Mouse (Mus musculus): ENCODE data around the gene Disp3. TPM values are rescaled to one million over a fixed set of nuclear protein-coding genes. Genes with fewer than 3 reads are reported as not detected.

Disp3 gene
- total RNA-seq, 2 experiments from 2014 or later = 0.10 TPM; not detected in 1

DNA sequence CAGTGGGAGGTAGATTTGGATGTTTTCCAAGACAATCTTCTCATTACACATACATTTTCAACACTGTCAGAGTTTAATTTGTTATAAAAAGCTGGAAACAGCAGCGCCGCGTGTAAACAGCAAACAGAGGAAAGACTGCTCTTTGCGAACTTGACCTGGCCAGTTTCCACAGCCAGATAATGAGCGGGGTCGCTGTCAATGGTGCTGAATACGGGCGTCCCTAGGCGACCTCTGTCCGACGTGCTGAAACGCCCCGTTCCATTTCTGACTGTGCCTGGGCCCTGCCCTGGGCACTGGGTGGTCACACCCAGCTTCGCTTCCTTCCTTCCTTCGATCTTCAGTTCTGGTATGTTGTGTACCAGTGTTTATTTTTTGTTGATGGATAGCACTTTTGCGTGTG lies 58.1 kb downstream of the Disp3 start:
- no peak for DNase-seq
- intact Hi-C loops (cut with DNase I) = no loop called here

DNA sequence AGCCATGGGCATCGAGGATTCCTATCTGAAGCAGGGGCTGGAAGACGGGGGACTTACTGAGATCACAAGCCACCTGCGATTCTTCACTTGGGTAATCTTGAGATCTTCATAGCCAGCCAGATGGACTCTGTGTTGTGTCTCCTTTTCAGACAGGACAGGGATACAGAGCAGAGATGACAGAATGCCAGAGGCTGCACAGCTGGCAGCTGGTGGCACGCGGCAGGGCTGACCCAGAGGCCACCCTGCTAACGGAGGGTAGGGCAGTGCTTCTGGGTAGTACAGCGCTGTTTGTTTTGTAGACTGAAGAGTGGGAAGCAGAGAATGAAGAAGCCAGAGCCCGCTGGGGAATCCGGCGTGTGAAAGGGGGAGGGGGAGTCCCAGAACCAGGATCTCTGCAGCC lies 64.8 kb downstream of the Disp3 start:
- intact Hi-C loops (cut with DNase I) = no loop called here
- DNase-seq = no peak

DNA sequence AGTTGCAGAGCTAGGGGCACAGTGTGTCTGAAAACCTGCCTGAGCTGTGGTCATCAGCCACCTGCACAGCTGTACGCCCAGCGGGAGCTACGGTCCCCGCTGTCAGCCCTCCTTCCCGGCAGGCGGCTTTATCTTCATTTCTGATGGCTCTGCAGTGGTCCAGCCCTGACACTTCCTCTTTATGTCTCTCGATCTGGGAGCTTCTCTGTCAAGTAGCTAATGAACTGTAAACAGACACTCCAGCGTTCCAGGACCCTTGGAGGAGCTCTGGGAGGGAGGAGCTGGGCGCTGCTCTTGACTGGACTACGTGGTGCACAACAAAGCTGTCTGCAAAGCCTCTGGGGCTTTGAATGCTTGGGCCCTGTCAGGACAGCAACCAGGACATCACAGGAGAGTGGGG lies 67.1 kb downstream of the Disp3 start:
- DNase-seq = no peak
- intact Hi-C loops (cut with DNase I) = no loop called here

DNA sequence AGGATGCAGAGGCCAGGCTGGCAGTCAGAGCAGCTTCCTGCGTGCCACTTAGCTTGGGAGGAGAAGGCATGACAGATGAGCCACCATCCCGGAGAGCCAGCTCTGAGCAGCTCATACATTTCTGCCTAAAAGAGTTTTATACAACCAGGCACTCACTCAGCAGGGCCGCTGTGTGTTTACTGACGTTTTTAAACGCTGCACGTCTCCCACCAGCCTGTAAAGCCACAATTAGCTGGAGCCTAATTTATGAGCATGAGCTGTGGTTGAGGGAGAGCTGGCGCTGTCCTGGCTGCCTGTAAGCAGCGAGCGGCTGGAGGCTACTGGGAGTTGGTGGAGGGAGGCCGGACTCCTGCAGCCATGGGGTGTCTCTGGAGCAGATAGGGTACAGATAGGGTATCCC lies 69.5 kb downstream of the Disp3 start:
- DNase-seq = no peak
- intact Hi-C loops (cut with DNase I) = no loop called here

DNA sequence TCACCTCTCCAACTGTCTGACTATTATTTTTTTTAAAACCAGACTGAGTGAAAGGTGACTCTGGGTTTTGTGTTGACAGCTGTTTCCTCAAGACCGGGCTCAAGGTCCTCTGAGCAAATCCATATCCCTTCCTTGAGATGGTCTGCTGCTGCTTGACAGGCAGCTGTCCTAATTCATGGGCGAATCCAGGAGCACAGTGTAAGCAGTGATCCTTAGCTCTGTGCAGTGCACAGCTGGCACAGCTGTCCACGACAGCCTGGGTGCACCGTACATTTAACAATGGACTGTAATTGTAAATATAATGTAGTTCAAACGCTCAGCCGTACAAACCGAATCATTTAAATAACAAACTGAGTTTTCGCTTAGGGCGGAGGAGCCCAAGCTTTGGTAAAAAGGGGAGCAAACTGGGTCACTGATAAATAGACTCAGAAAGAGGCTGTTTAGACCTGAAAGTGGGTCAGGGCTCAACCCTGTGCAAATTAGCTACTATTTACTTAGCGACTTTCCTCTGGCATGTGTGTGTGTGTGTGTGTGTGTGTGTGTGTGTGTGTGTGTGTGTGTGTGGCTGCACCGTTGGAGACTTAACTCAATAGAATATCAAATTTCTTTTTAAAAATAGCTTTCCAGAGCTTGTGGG lies 72.4 kb downstream of the Disp3 start:
- intact Hi-C loops (cut with DNase I) = no loop called here
- no peak for DNase-seq

DNA sequence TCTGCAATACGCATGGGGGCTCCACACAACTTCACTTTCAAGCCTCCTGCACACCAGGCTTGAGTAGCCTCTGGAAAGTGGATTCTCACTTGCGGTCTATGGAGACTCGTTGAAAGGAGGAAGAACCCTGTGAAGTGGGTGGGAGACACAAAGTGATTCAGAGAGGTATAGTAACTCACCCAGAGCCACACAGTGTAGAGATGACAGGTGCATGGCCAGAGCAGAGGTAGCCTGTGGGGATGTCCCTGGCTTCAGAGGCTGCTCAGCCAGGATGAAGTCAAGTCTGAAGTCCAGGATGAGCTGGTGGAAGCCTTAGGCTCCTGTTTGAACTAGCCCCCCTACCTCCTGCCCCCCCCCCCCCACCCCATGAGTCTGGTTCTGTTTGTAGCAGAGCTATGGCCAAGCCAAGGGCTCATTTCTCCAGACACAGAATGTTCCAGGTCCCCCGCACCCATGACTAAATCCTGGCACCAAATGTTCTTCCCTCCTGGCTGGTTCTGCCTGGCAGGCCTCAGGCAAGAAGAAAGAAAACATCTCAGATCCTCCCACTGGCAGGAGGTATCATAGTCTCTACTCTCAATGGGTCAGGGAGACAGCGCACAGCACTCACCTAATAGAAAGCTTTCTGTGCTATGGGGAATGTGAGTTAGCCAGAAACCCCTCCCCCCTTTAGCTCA lies 73.2 kb downstream of the Disp3 start:
- intact Hi-C loops (cut with DNase I) = no loop called here
- DNase-seq = no peak

DNA sequence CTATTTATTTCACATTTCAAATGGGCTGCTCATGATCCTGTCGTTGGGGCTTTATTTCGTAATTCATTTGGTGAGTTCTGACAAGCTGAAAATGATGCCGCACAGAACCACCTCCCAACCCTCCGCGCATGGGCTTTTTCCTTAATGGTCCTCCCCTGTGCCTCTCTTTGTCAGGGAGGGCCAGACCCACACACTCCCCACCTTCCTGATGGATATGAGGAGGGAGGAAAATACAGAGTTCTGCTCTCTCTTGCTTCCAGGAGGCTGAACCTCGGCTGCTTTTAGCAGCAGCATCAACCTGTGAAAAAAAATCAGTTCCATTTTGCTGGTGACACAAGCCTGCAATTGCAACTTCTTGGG lies 82.9 kb downstream of the Disp3 start:
- DNase-seq = no peak
- intact Hi-C loops (cut with DNase I) = no loop called here

DNA sequence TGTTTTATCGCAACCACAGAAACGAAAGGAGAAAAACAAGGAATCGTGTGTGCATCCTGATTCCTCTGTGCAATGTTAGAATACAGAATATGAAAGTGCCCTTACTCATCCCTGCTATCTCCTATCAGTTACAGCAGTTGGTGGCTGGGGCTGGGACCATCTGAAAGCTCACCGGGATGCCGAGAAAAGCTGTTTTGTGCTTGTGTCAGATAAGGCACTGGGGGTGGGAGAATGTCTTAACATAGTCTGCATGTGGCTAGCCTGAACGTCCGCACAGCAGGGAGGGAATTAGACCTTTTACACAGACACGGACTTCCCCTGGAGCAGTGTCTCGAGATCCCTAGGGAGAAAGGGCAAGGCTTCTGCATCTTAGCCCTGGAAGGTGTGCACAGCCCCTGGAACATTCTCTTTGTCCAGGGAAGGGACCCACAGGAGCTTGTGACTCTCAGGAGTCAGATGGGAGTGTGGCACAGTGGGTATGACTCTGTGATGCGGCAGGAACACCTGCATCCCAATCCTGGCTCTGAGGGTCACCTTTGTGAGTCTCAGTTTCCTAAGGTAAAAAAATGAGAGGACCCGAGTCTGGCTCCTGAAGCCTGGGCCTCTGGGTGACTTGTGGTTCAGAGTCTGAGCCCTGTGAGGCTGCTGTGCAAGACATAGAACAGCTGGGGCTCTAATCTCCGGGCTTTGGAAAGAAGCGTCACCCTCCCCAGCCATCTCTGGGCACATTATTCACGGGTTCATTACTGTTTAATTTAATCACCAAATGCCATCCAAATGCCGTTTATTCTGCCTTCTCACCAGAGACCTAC lies 83.5 kb downstream of the Disp3 start:
- intact Hi-C loops (cut with DNase I) = no loop called here
- DNase-seq = no peak

DNA sequence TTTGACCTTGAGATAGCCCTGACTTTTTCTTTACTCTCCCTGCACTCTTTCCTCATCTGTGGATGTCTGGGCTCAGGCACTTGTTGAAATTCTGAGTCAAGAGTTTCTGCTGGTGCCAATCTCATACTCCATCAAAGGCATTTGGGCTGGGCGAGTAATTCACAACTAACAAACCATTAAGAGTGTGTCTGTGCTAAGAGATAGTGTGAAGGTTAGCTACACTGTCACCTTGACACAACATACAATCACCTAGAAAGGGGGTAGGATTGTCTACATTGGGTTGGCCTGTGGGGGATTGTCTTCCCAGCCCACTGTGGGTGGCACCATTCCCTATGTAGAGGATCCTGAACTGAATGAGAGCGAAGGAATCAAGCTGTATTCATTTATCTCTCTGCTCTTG lies 84.2 kb downstream of the Disp3 start:
- intact Hi-C loops (cut with DNase I) = no loop called here
- no peak for DNase-seq

DNA sequence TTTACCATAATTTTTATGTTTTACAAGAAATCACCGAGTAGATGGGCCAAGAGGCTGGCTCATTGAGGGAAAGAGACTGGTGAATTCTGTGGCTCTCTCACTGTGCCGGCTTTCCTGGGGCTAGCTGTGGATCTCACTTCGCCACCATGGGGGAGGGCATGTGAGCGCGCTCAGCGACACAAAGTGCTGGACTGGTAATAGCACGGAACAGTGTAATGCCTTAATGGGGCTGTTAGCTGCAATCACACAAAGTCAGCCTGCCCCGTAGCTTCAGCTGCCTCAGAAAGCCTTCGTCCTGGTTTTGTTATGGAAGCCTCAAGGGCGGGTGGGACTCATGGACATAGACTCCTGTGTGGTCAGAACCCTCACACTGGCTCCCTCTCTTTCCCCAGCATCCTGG lies 89.0 kb downstream of the Disp3 start:
- intact Hi-C loops (cut with DNase I) = no loop called here
- DNase-seq = no peak

DNA sequence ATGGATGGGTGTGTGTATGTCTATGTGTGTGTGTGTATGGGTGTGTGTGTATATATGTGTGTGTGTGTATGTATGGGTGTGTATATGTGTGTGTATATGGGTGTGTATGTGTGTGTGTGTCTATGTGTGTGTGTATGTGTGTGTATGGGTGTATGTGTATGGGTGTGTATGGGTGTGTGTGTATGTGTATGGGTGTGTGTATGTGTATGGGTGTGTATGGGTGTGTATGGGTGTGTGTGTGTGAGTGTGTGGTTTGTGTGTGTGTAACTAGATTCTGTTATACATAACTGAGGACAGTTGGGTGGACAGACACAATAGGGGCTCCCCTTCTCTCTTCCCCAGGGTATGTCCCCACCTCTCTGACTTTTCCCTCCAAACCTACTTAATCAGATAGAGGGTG lies 93.4 kb downstream of the Disp3 start:
- DNase-seq = no peak
- intact Hi-C loops (cut with DNase I) = no loop called here

DNA sequence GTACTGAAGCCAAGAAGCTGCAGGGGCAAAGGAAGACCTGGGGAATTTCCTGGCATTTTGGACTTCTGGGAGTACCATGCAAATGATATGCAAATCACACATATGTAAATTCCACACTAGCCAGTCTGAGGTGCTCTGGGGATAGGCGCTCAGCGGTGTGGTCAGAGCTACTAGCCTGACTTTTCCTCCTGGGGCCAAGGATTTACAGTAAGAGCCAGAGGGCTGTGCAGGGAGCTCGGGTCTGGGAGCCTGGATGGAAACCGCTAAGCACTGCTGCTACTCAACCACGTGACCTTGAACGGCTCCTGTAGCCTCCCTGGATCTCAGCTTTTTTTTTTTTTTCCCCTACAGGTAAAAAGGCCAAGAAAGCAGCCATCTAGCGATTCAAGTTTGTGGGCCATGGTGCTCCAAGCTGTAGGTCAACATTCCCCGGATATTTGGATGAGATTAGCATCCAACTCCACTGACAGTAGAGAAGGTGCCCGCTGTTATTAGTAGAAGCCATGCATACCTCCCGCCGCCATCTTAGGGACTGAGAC lies 95.0 kb downstream of the Disp3 start:
- intact Hi-C loops (cut with DNase I) = no loop called here
- no peak for DNase-seq

Other genes with a start within 250 kb of the Disp3 start
- gene Clcn6, start 249.1 kb downstream of the Disp3 start, total RNA-seq (2021) = 1 to 10 TPM; 3.9 to 4.6 TPM
- gene Mthfr, start 248.9 kb downstream of the Disp3 start, total RNA-seq (2021) = 1 to 10 TPM; 5.6 to 9.6 TPM
- gene Agtrap, start 199.9 kb downstream of the Disp3 start, total RNA-seq (2021) = 10 to 100 TPM in 1 of 2 experiments, 1 to 10 TPM in 1; 9.8 to 11.4 TPM
- gene Mad2l2, start 157.6 kb downstream of the Disp3 start, total RNA-seq (2021) = 10 to 100 TPM; 10.9 to 12.6 TPM
- under 1 TPM in 1 of 2 experiments, not detected in 1; 0.10 TPM for gene Draxin, start 157.3 kb downstream of the Disp3 start, total RNA-seq (2021)
- 10 to 100 TPM; 32.7 to 33.5 TPM for gene Fbxo6, start 135.8 kb downstream of the Disp3 start, total RNA-seq (2021)
- gene Fbxo44, start 127.5 kb downstream of the Disp3 start, total RNA-seq (2021) = 1 to 10 TPM; 6.3 to 9.1 TPM
- gene Fbxo2, start 127.3 kb downstream of the Disp3 start, total RNA-seq (2021) = not detected
- gene Ubiad1, start 156.8 kb upstream of the Disp3 start, total RNA-seq (2021) = 10 to 100 TPM; 10.7 to 11.6 TPM
- 10 to 100 TPM; 28.6 to 35.8 TPM for gene Mtor, start 160.6 kb upstream of the Disp3 start, total RNA-seq (2021)
- 10 to 100 TPM; 33.9 to 36.6 TPM for gene Angptl7, start 212.5 kb upstream of the Disp3 start, total RNA-seq (2021)

Data from gastrocnemius, postnatal 36 days (tissue).